Mouse (Mus musculus) cortical plate, adult 2 months (tissue): ENCODE results near the gene Gm7168.

Experiments
- CTCF ChIP-seq: fragments of 200-500 bp; IDR thresholded peaks from 2 replicates; pipeline ENCODE4 v1.5.1; 2011; ENCODE audit warnings: mild to moderate bottlenecking, control low read depth, low read length; ENCODE audit not compliant: insufficient read depth; ENCODE audit errors: extremely low read depth
- POLR2A ChIP-seq: fragments of 200-500 bp; IDR thresholded peaks from 2 replicates; pipeline ENCODE4 v1.6.1; 2011; ENCODE audit warnings: mild to moderate bottlenecking, low read length, control low read depth; ENCODE audit not compliant: insufficient read depth; ENCODE audit errors: extremely low read depth

- no peak for TF ChIP-seq POLR2A
- TF ChIP-seq CTCF, result no peak
These were observed 7.7 kb upstream of the Gm7168 start for GRCm38 (mm10) chr17:13940487-13940886.
